Mouse (Mus musculus): ENCODE measurements at regions not wholly inside any gene's neighbourhood (a gene's known extent, or its start where the extent isn't known, plus 50 kb on each side); places are given as distances from the start of the nearest gene placed in this dataset.
A peak's percentile ranks its signal among the peaks of the same experiment; 100 is the strongest.

GRCm38 (mm10) chr5:118380052-118380421 lies 135.0 kb downstream of the 2410131K14Rik start:
- DNase-seq (ENCODE audit: low read depth, low spot score) = no peak

- DNase-seq (ENCODE audit: low read depth, low spot score) = peak; percentile 62
These were observed 135.6 kb downstream of the 2410131K14Rik start for GRCm38 (mm10) chr5:118380422-118381293.

- DNase-seq (ENCODE audit: low read depth, low spot score) = peak; percentile 62
These were observed 136.3 kb downstream of the 2410131K14Rik start for GRCm38 (mm10) chr5:118381294-118381675.

GRCm38 (mm10) chr5:118386126-118386525 lies 141.1 kb downstream of the 2410131K14Rik start:
- DNase-seq (ENCODE audit: low read depth, low spot score) = no peak

- no peak for DNase-seq (ENCODE audit: low read depth, low spot score)
These were observed 143.4 kb downstream of the 2410131K14Rik start for GRCm38 (mm10) chr5:118388419-118388818.

GRCm38 (mm10) chr5:118390691-118391373 lies 145.8 kb downstream of the 2410131K14Rik start:
- no peak for DNase-seq (ENCODE audit: low read depth, low spot score)

GRCm38 (mm10) chr5:118392932-118393487 lies 148.0 kb downstream of the 2410131K14Rik start:
- DNase-seq (ENCODE audit: low read depth, low spot score) = no peak

GRCm38 (mm10) chr5:118394051-118394450 lies 149.0 kb downstream of the 2410131K14Rik start:
- no peak for DNase-seq (ENCODE audit: low read depth, low spot score)

- DNase-seq (ENCODE audit: low read depth, low spot score) = no peak
These were observed 151.1 kb downstream of the 2410131K14Rik start for GRCm38 (mm10) chr5:118396004-118396725.

GRCm38 (mm10) chr5:118400926-118401325 lies 155.9 kb downstream of the 2410131K14Rik start:
- no peak for DNase-seq (ENCODE audit: low read depth, low spot score)

- DNase-seq (ENCODE audit: low read depth, low spot score) = no peak
These were observed 156.1 kb upstream of the Med13l start for GRCm38 (mm10) chr5:118404398-118404797.

GRCm38 (mm10) chr5:118405421-118405820 lies 155.1 kb upstream of the Med13l start:
- DNase-seq (ENCODE audit: low read depth, low spot score) = no peak

GRCm38 (mm10) chr5:118407451-118407850 lies 153.0 kb upstream of the Med13l start:
- DNase-seq (ENCODE audit: low read depth, low spot score) = no peak

GRCm38 (mm10) chr5:118407973-118408372 lies 152.5 kb upstream of the Med13l start:
- no peak for DNase-seq (ENCODE audit: low read depth, low spot score)

- DNase-seq (ENCODE audit: low read depth, low spot score) = no peak
These were observed 151.7 kb upstream of the Med13l start for GRCm38 (mm10) chr5:118408826-118409225.

- DNase-seq (ENCODE audit: low read depth, low spot score) = peak; percentile 51
These were observed 146.8 kb upstream of the Med13l start for GRCm38 (mm10) chr5:118413428-118414282.

GRCm38 (mm10) chr5:118419344-118420037 lies 141.0 kb upstream of the Med13l start:
- DNase-seq (ENCODE audit: low read depth, low spot score) = no peak

GRCm38 (mm10) chr5:118421884-118422821 lies 138.3 kb upstream of the Med13l start:
- peak; percentile 63 for DNase-seq (ENCODE audit: low read depth, low spot score)

- DNase-seq (ENCODE audit: low read depth, low spot score) = no peak
These were observed 136.3 kb upstream of the Med13l start for GRCm38 (mm10) chr5:118424177-118424576.
